Mouse (Mus musculus) liver, adult 2 months (tissue): ENCODE data around the gene Igsf3.

ENCODE experiments used
- CTCF ChIP-seq: fragments of 200-500 bp; IDR thresholded peaks from 2 replicates; pipeline ENCODE4 v1.5.1; 2011; ENCODE audit warnings: low read depth, low read length, control low read depth
- POLR2A ChIP-seq: fragments of 200-500 bp; IDR thresholded peaks from 2 replicates; pipeline ENCODE4 v1.6.1; 2011; ENCODE audit warnings: low read length, control low read depth; ENCODE audit not compliant: insufficient read depth; ENCODE audit errors: extremely low read depth

GRCm38 (mm10) chr3:101500393-101501051, 123.6 kb downstream of the Igsf3 start:
- TF ChIP-seq POLR2A = no peak
- TF ChIP-seq CTCF = no peak
